Mouse (Mus musculus): ENCODE data around the gene Foxp1.

Gene Foxp1

GRCm38 (mm10) chr6:99521038-99521640 lies 1.4 kb downstream of the Foxp1 start:
- no peak for DNase-seq (ENCODE audit: extremely low spot score, low read depth, low spot score)

- no peak for DNase-seq (ENCODE audit: extremely low spot score, low read depth, low spot score)
These were observed 1.9 kb downstream of the Foxp1 start for GRCm38 (mm10) chr6:99520676-99521037.

- no peak for DNase-seq (ENCODE audit: extremely low spot score, low read depth, low spot score)
These were observed 2.5 kb downstream of the Foxp1 start for GRCm38 (mm10) chr6:99519806-99520675.

GRCm38 (mm10) chr6:99519052-99519451 lies 3.5 kb downstream of the Foxp1 start:
- no peak for DNase-seq (ENCODE audit: extremely low spot score, low read depth, low spot score)

GRCm38 (mm10) chr6:99515667-99516199 lies 6.8 kb downstream of the Foxp1 start:
- no peak for DNase-seq (ENCODE audit: extremely low spot score, low read depth, low spot score)

- no peak for DNase-seq (ENCODE audit: extremely low spot score, low read depth, low spot score)
These were observed 10.7 kb downstream of the Foxp1 start for GRCm38 (mm10) chr6:99511862-99512261.

- DNase-seq (ENCODE audit: extremely low spot score, low read depth, low spot score), result no peak
These were observed 13.3 kb downstream of the Foxp1 start for GRCm38 (mm10) chr6:99509189-99509592.

- DNase-seq (ENCODE audit: extremely low spot score, low read depth, low spot score), result no peak
These were observed 15.7 kb downstream of the Foxp1 start for GRCm38 (mm10) chr6:99506816-99507215.

GRCm38 (mm10) chr6:99503741-99504140 lies 18.8 kb downstream of the Foxp1 start:
- no peak for DNase-seq (ENCODE audit: extremely low spot score, low read depth, low spot score)

- no peak for DNase-seq (ENCODE audit: extremely low spot score, low read depth, low spot score)
These were observed 19.8 kb downstream of the Foxp1 start for GRCm38 (mm10) chr6:99502727-99503126.

- DNase-seq (ENCODE audit: extremely low spot score, low read depth, low spot score), result no peak
These were observed 20.2 kb downstream of the Foxp1 start for GRCm38 (mm10) chr6:99502314-99502713.

GRCm38 (mm10) chr6:99500570-99501270 lies 21.8 kb downstream of the Foxp1 start:
- no peak for DNase-seq (ENCODE audit: extremely low spot score, low read depth, low spot score)

GRCm38 (mm10) chr6:99498082-99498481 lies 24.4 kb downstream of the Foxp1 start:
- DNase-seq (ENCODE audit: extremely low spot score, low read depth, low spot score), result no peak

GRCm38 (mm10) chr6:99496114-99496513 lies 26.4 kb downstream of the Foxp1 start:
- no peak for DNase-seq (ENCODE audit: extremely low spot score, low read depth, low spot score)

GRCm38 (mm10) chr6:99492937-99493336 lies 29.6 kb downstream of the Foxp1 start:
- DNase-seq (ENCODE audit: extremely low spot score, low read depth, low spot score), result no peak

GRCm38 (mm10) chr6:99491979-99492544 lies 30.5 kb downstream of the Foxp1 start:
- DNase-seq (ENCODE audit: extremely low spot score, low read depth, low spot score), result no peak

- DNase-seq (ENCODE audit: extremely low spot score, low read depth, low spot score), result no peak
These were observed 31.4 kb downstream of the Foxp1 start for GRCm38 (mm10) chr6:99491146-99491545.

GRCm38 (mm10) chr6:99489900-99490648 lies 32.4 kb downstream of the Foxp1 start:
- DNase-seq (ENCODE audit: extremely low spot score, low read depth, low spot score), result no peak

GRCm38 (mm10) chr6:99489423-99489822 lies 33.1 kb downstream of the Foxp1 start:
- no peak for DNase-seq (ENCODE audit: extremely low spot score, low read depth, low spot score)

GRCm38 (mm10) chr6:99485884-99486640 lies 36.5 kb downstream of the Foxp1 start:
- DNase-seq (ENCODE audit: extremely low spot score, low read depth, low spot score), result no peak

Measured in hindlimb bud, embryonic 11.5 days (tissue).